Mouse (Mus musculus): ENCODE measurements around the gene Arf6.

GRCm38 (mm10) chr12:69416793-69417192 is 44.8 kb downstream of the Arf6 start:
- no peak for TF ChIP-seq CTCF (IDR thresholded peaks at IDR 0.05; ENCODE audit: control insufficient read depth, insufficient read depth, insufficient replicate concordance, low read depth, low read length)
- no peak for TF ChIP-seq POLR2A (IDR thresholded peaks at IDR 0.05; ENCODE audit: control insufficient read depth, low read depth, low read length)
